Mouse (Mus musculus) myocyte (in vitro differentiated cells): ENCODE data around the gene Col2a1.

Source experiments
- POLR2A ChIP-seq: IDR thresholded peaks from one replicate; pipeline ENCODE4 v1.6.1; 2011; ENCODE audit warnings: low read depth, mild to moderate bottlenecking, control low read depth, moderate library complexity; ENCODE audit not compliant: insufficient read length
- USF1 ChIP-seq: IDR thresholded peaks from one replicate; pipeline ENCODE4 v1.6.1; 2011; ENCODE audit warnings: low read depth, mild to moderate bottlenecking, control low read depth, moderate library complexity

DNA sequence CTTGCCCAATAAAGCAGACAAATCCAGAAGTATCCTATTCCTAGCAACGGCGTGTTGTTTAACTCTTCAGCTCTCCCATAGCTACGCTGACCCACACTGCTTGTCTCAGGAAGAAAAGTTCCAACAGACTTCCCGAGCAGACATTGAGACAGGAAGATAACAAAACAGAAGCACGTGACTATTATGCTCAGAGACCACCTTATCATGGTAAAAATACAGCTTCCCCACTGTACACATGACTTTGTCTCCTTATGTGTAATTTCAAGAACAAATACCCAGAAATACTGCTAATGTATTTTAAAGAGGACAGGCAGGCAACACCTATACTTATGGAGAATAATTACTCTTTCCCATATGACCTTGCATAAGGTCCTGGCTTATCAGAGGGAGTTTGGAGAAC, 47.2 kb upstream of the Col2a1 start:
- TF ChIP-seq POLR2A = no peak
- TF ChIP-seq USF1 = no peak
